Mouse (Mus musculus) hindbrain, embryonic 14.5 days (tissue): ENCODE measurements at regions not wholly inside any gene's neighbourhood (a gene's known extent, or its start where the extent isn't known, plus 50 kb on each side); places are given as distances from the start of the nearest gene placed in this dataset.
"Not testable (repeated sequence)": the region's sequence is repeated elsewhere in the genome, so short reads cannot be mapped to it uniquely, and the experiment has no call there.

ENCODE experiments used
- ATAC-seq: fragments of 200-750 bp; cut with Nextera tagmentation; 2 replicates; pipeline ENCODE4 v1.8.0; 2017; ENCODE audit warnings: moderate number of reproducible peaks, mild to moderate bottlenecking, moderate TSS enrichment, moderate library complexity; ENCODE audit not compliant: low FRiP score
- DNase-seq: peaks from one replicate; pipeline ENCODE4 v3.0.0-alpha.2; 2015; ENCODE audit warnings: low spot score
- H3K27ac ChIP-seq: fragments of 300-500 bp; sonication (generic); 2 replicates; pipeline ENCODE4 v1.5.1; 2014; ENCODE audit warnings: mild to moderate bottlenecking, moderate library complexity
- H3K27me3 ChIP-seq: fragments of 300-500 bp; sonication (generic); 2 replicates; pipeline ENCODE4 v1.6.1; 2014; ENCODE audit warnings: mild to moderate bottlenecking, low read length, mixed read lengths; ENCODE audit not compliant: control insufficient read depth, insufficient read depth
- H3K36me3 ChIP-seq: fragments of 300-500 bp; sonication (generic); replicated peaks from 2 replicates; pipeline ENCODE4 v1.6.1; 2014; ENCODE audit not compliant: control insufficient read depth, insufficient read depth
- H3K4me1 ChIP-seq: fragments of 300-500 bp; sonication (generic); replicated peaks from 2 replicates; pipeline ENCODE4 v1.6.1; 2014; ENCODE audit warnings: antibody characterized with exemption, low read length, mixed read lengths; ENCODE audit not compliant: control insufficient read depth, insufficient read depth
- H3K4me2 ChIP-seq: fragments of 300-500 bp; sonication (generic); replicated peaks from 2 replicates; pipeline ENCODE4 v1.6.1; 2014; ENCODE audit warnings: mild to moderate bottlenecking, moderate library complexity
- H3K4me3 ChIP-seq: fragments of 300-500 bp; sonication (generic); replicated peaks from 2 replicates; pipeline ENCODE4 v1.5.1; 2014; ENCODE audit warnings: mild to moderate bottlenecking, low read length
- H3K9ac ChIP-seq: fragments of 300-500 bp; sonication (generic); 2 replicates; pipeline ENCODE4 v1.6.1; 2014
- H3K9me3 ChIP-seq: fragments of 300-500 bp; sonication (generic); 2 replicates; pipeline ENCODE4 v1.6.1; 2016; ENCODE audit warnings: low read length; ENCODE audit not compliant: control insufficient read depth
- WGBS: fragments of 180-500 bp; shearing (Covaris S2); extraction: QIAGEN DNeasy Blood & Tissue Kit; methylation state at CpG from one replicate; pipeline ENCODE4 v1.1.7; 2014; 5-methylcytosine and 5-hydroxymethylcytosine counted together

- H3K4me1 ChIP-seq, DNase-seq, H3K9ac ChIP-seq, H3K4me3 ChIP-seq, H3K36me3 ChIP-seq, H3K27ac ChIP-seq, H3K4me2 ChIP-seq, ATAC-seq, H3K9me3 ChIP-seq, H3K27me3 ChIP-seq: not testable (repeated sequence)
- 94% methylated on average over 7 of the region's 7 CpGs for WGBS
Observed at GRCm38 (mm10) chr10:103507051-103507450, 139.5 kb downstream of the Slc6a15 start.

GRCm38 (mm10) chr10:103544502-103544901 is 176.9 kb downstream of the Slc6a15 start:
- WGBS = 75% methylated on average over 2 of the region's 2 CpGs
- DNase-seq = no peak

GRCm38 (mm10) chr10:103549510-103549909 is 181.9 kb downstream of the Slc6a15 start:
- no peak for DNase-seq
- WGBS = 90% methylated on average over 2 of the region's 2 CpGs
- H3K9ac ChIP-seq = no peak overlapping the region

More at GRCm38 (mm10) chr10:103544502-103544901, 176.9 kb downstream of the Slc6a15 start:
- no peak overlapping the region for H3K4me3 ChIP-seq
- ATAC-seq = no peak
- H3K9me3 ChIP-seq = no peaks in the 10 kb centered on the region
- no peaks in the 10 kb centered on the region for H3K4me1 ChIP-seq
- H3K4me2 ChIP-seq = no peak overlapping the region
- no peak overlapping the region for H3K27ac ChIP-seq
- H3K9ac ChIP-seq = no peak overlapping the region
- H3K27me3 ChIP-seq = no peaks in the 10 kb centered on the region
- H3K36me3 ChIP-seq = no peaks in the 10 kb centered on the region

GRCm38 (mm10) chr10:103585097-103585496 is 217.5 kb downstream of the Slc6a15 start:
- H3K27ac ChIP-seq = no peak overlapping the region
- H3K36me3 ChIP-seq = no peaks in the 10 kb centered on the region
- no peak overlapping the region for H3K9ac ChIP-seq
- H3K4me1 ChIP-seq = no peaks in the 10 kb centered on the region
- ATAC-seq (no peak), DNase-seq (no peak)
- H3K27me3 ChIP-seq = no peaks in the 10 kb centered on the region
- H3K4me3 ChIP-seq = no peak overlapping the region
- 80% methylated on average over 3 of the region's 3 CpGs for WGBS
- no peak overlapping the region for H3K4me2 ChIP-seq
- no peaks in the 10 kb centered on the region for H3K9me3 ChIP-seq

More at GRCm38 (mm10) chr10:103549510-103549909, 181.9 kb downstream of the Slc6a15 start:
- Histone ChIP-seq H3K27me3 (no peaks in the 10 kb centered on the region), H3K27ac (no peak overlapping the region), H3K9me3 (no peaks in the 10 kb centered on the region), H3K4me2 (no peak overlapping the region), H3K4me3 (no peak overlapping the region), H3K4me1 (no peaks in the 10 kb centered on the region), H3K36me3 (no peaks in the 10 kb centered on the region)
- ATAC-seq = no peak

GRCm38 (mm10) chr10:103585504-103585903 is 217.9 kb downstream of the Slc6a15 start:
- H3K36me3 ChIP-seq = no peaks in the 10 kb centered on the region
- H3K4me1 ChIP-seq = no peaks in the 10 kb centered on the region
- no peak for DNase-seq
- ATAC-seq = no peak
- H3K27ac ChIP-seq = no peak overlapping the region
- no peaks in the 10 kb centered on the region for H3K9me3 ChIP-seq
- WGBS = 95% methylated on average over 2 of the region's 2 CpGs
- H3K4me2 ChIP-seq = no peak overlapping the region
- no peak overlapping the region for H3K9ac ChIP-seq
- no peak overlapping the region for H3K4me3 ChIP-seq
- no peaks in the 10 kb centered on the region for H3K27me3 ChIP-seq

- H3K36me3 ChIP-seq = no peaks in the 10 kb centered on the region
- no peak for ATAC-seq
- WGBS = 96% methylated on average over 2 of the region's 2 CpGs
- DNase-seq = no peak
- no peak overlapping the region for H3K9ac ChIP-seq
- no peaks in the 10 kb centered on the region for H3K4me1 ChIP-seq
- H3K9me3 ChIP-seq = no peaks in the 10 kb centered on the region
- H3K4me2 ChIP-seq = no peak overlapping the region
- no peak overlapping the region for H3K4me3 ChIP-seq
- H3K27ac ChIP-seq = no peak overlapping the region
- H3K27me3 ChIP-seq = no peaks in the 10 kb centered on the region
Observed at GRCm38 (mm10) chr10:103591985-103592384, 224.4 kb downstream of the Slc6a15 start.

GRCm38 (mm10) chr10:103641162-103641561 is 273.6 kb downstream of the Slc6a15 start:
- Histone ChIP-seq H3K4me3 (no peak overlapping the region), H3K27ac (no peak overlapping the region), H3K36me3 (no peaks in the 10 kb centered on the region), H3K27me3 (no peaks in the 10 kb centered on the region), H3K9ac (no peak overlapping the region), H3K4me2 (no peak overlapping the region), H3K4me1 (no peaks in the 10 kb centered on the region), H3K9me3 (no peaks in the 10 kb centered on the region)
- ATAC-seq (no peak), DNase-seq (no peak)
- WGBS = 83% methylated on average over 2 of the region's 2 CpGs

- 81% methylated on average over 3 of the region's 3 CpGs for WGBS
- Histone ChIP-seq H3K27ac (no peak overlapping the region), H3K27me3 (no peaks in the 10 kb centered on the region), H3K4me2 (no peak overlapping the region), H3K9me3 (no peaks in the 10 kb centered on the region), H3K9ac (no peak overlapping the region), H3K4me3 (no peak overlapping the region), H3K4me1 (no peaks in the 10 kb centered on the region), H3K36me3 (no peaks in the 10 kb centered on the region)
- no peak for DNase-seq
- ATAC-seq = no peak
Observed at GRCm38 (mm10) chr10:103649848-103650247, 282.3 kb downstream of the Slc6a15 start.

GRCm38 (mm10) chr10:103673081-103673480 is 305.5 kb downstream of the Slc6a15 start:
- Histone ChIP-seq H3K9me3 (no peaks in the 10 kb centered on the region), H3K27me3 (no peaks in the 10 kb centered on the region), H3K9ac (no peak overlapping the region), H3K4me1 (no peaks in the 10 kb centered on the region), H3K27ac (no peak overlapping the region), H3K4me2 (no peak overlapping the region), H3K4me3 (no peak overlapping the region), H3K36me3 (no peaks in the 10 kb centered on the region)
- DNase-seq = no peak
- WGBS = 90% methylated on average over 3 of the region's 3 CpGs
- ATAC-seq = no peak

- H3K27ac ChIP-seq = no peak overlapping the region
- ATAC-seq = no peak
- no peaks in the 10 kb centered on the region for H3K4me1 ChIP-seq
- H3K9me3 ChIP-seq = no peaks in the 10 kb centered on the region
- H3K9ac ChIP-seq = no peak overlapping the region
- no peak overlapping the region for H3K4me2 ChIP-seq
- WGBS = 91% methylated on average over 3 of the region's 3 CpGs
- DNase-seq = no peak
- no peaks in the 10 kb centered on the region for H3K36me3 ChIP-seq
- no peak overlapping the region for H3K4me3 ChIP-seq
- H3K27me3 ChIP-seq = no peaks in the 10 kb centered on the region
Observed at GRCm38 (mm10) chr10:103673765-103674164, 306.2 kb downstream of the Slc6a15 start.
